ENCODE assay signal across 23 mouse cellular contexts in the genomic region with DNA sequence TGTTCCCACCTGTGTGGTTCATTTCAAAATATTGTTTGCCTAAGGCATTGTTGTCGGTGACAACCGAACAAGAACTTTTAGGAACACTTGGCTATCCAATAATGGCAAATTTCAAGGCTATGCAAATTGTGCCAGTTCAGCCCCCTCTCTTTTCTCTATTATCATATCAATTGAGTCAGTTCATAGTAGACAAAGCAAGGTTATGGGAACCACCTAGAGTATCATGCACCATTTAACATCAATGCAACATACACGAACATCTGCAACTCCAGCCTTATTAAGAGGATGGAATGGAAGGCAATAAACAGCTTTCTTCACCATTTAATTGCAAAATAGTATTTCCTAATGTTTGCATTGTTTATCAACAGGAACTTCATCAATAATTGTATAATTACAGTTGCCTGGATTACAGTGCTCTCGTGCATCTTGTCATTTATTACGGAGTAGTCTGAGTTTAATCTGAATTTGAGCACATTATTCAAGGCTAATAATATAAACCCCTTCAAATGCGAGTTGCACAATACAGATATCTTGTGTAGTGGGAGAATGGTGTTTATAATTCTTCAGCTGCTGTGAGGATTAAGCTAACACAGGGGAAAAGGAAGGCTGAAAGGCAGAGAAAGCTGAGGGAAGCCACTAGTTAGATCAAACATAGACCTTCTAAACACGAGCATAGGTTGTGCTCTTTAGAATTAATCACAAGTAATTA.
DNase-seq lines count a peak whose midpoint lies in the region; ATAC-seq and TF ChIP-seq lines count a peak whose summit lies in the region.
"Had no signal": no experiment of that assay in that cellular context is flagged by ENCODE, and none has a peak within 500 bp of the region (broad histone marks: within the 10 kb centered on the region; RNA-seq: fewer than 3 reads in every experiment).

No protein-coding gene starts in this region.

- no peak overlapping the region for H3K9ac ChIP-seq in midbrain, postnatal 0 days (replicated peaks; ENCODE audit: low read length, poor library complexity, severe bottlenecking)
- no peak overlapping the region for H3K9ac ChIP-seq in forebrain, postnatal 0 days
- H3K9ac ChIP-seq: embryonic facial prominence, embryonic 12.5 days; kidney, embryonic 15.5 days; limb, embryonic 12.5 days; liver, embryonic 13.5 days; lung, embryonic 14.5 days had no signal

- H3K4me2 ChIP-seq in midbrain, postnatal 0 days (ENCODE audit: low read depth, low read length, poor library complexity, severe bottlenecking) = no peak overlapping the region
- H3K4me2 ChIP-seq in forebrain, postnatal 0 days (ENCODE audit: low read depth) = no peak overlapping the region
- H3K4me2 ChIP-seq: embryonic facial prominence, embryonic 12.5 days; kidney, embryonic 15.5 days; limb, embryonic 12.5 days; liver, embryonic 13.5 days; lung, embryonic 14.5 days had no signal

- DNase-seq in embryo, embryonic 10.5 days (ENCODE audit: low spot score) = peak; percentile 49
- DNase-seq in embryo, embryonic 11 days = no peak
- no peak for DNase-seq in midbrain, embryonic 10.5 days (ENCODE audit: low spot score)
- DNase-seq in midbrain, postnatal 0 days (ENCODE audit: low spot score) = no peak
- no peak for DNase-seq in forebrain, embryonic 10.5 days (ENCODE audit: extremely low spot score, low spot score)
- peak; percentile 13 for DNase-seq in forebrain, postnatal 0 days
- DNase-seq in frontal cortex, postnatal 25 days (ENCODE audit: low spot score in 2 of 2) = no peak
- no peak for DNase-seq in adrenal gland, adult 18-20 months (ENCODE audit: low spot score in 2 of 2)
- DNase-seq: adrenal gland, postnatal 10 days; cerebellum, adult 11-12 months; cerebellum, postnatal 25 days; kidney, postnatal 4 days; liver, embryonic 13.5 days; lung, embryonic 14.5 days; right cerebral cortex, postnatal 25 days; thymus, postnatal 4 days had no signal

- peaks cover 18% of the 10 kb centered on the region for H3K4me1 ChIP-seq in midbrain, embryonic 10.5 days
- H3K4me1 ChIP-seq in midbrain, postnatal 0 days (ENCODE audit: insufficient read depth, low read length) = 0 out of 2 replicates have a peak, but pooled peaks cover 4% of the 10 kb centered on the region
- H3K4me1 ChIP-seq in forebrain, embryonic 10.5 days = peaks cover 39% of the 10 kb centered on the region
- no peaks in the 10 kb centered on the region for H3K4me1 ChIP-seq in forebrain, postnatal 0 days (ENCODE audit: insufficient read depth)
- H3K4me1 ChIP-seq: embryonic facial prominence, embryonic 12.5 days; kidney, embryonic 15.5 days; liver, embryonic 13.5 days had no signal

- ATAC-seq in midbrain, postnatal 0 days (ENCODE audit: low FRiP score) = no peak
- no peak; the same call in 1 of the 2 replicates for ATAC-seq in forebrain, postnatal 0 days
- ATAC-seq: CD4-positive, CD25-positive, alpha-beta regulatory T cell, adult 4 months; intestine, embryonic 16.5 days; Patski had no signal

- no peaks in the 10 kb centered on the region for H3K9me3 ChIP-seq in midbrain, embryonic 10.5 days (replicated peaks)
- H3K9me3 ChIP-seq in midbrain, postnatal 0 days (ENCODE audit: low read length) = no peaks in the 10 kb centered on the region
- no peaks in the 10 kb centered on the region for H3K9me3 ChIP-seq in forebrain, embryonic 10.5 days
- no peaks in the 10 kb centered on the region for H3K9me3 ChIP-seq in forebrain, postnatal 0 days (ENCODE audit: low read length)
- H3K9me3 ChIP-seq: embryonic facial prominence, embryonic 12.5 days; kidney, embryonic 15.5 days; limb, embryonic 12.5 days; liver, embryonic 13.5 days had no signal

- no peaks in the 10 kb centered on the region for H3K36me3 ChIP-seq in midbrain, embryonic 10.5 days
- H3K36me3 ChIP-seq in midbrain, postnatal 0 days (ENCODE audit: insufficient read depth, low read length) = no peaks in the 10 kb centered on the region
- H3K36me3 ChIP-seq in forebrain, embryonic 10.5 days (replicated peaks) = no peaks in the 10 kb centered on the region
- H3K36me3 ChIP-seq in forebrain, postnatal 0 days (ENCODE audit: insufficient read depth) = no peaks in the 10 kb centered on the region
- H3K36me3 ChIP-seq: embryonic facial prominence, embryonic 12.5 days; kidney, embryonic 15.5 days; limb, embryonic 12.5 days; liver, embryonic 13.5 days had no signal

- H3K4me3 ChIP-seq in midbrain, embryonic 10.5 days = no peak overlapping the region
- H3K4me3 ChIP-seq in midbrain, postnatal 0 days (ENCODE audit: low read depth, low read length) = no peak overlapping the region
- no peak overlapping the region for H3K4me3 ChIP-seq in forebrain, embryonic 10.5 days
- H3K4me3 ChIP-seq in forebrain, postnatal 0 days (ENCODE audit: low read depth, low read length) = no peak overlapping the region
- H3K4me3 ChIP-seq: embryonic facial prominence, embryonic 12.5 days; kidney, embryonic 15.5 days; limb, embryonic 12.5 days; liver, embryonic 13.5 days had no signal

- 65% methylated on average over 7 of the region's 7 CpGs for WGBS in midbrain, embryonic 10.5 days
- WGBS in midbrain, postnatal 0 days = 35% methylated on average over 7 of the region's 7 CpGs
- WGBS in forebrain, embryonic 10.5 days = 57% methylated on average over 7 of the region's 7 CpGs
- WGBS in forebrain, postnatal 0 days = 20% methylated on average over 7 of the region's 7 CpGs

- H3K27ac ChIP-seq in midbrain, embryonic 10.5 days (replicated peaks) = peak overlapping the region; percentile 57
- H3K27ac ChIP-seq in midbrain, postnatal 0 days (ENCODE audit: low read depth, low read length) = no peak overlapping the region
- H3K27ac ChIP-seq in forebrain, embryonic 10.5 days = peak overlapping the region; percentile 85
- 0 out of 2 replicates have a peak overlapping the region, but pooled peaks have one; percentile 35 for H3K27ac ChIP-seq in forebrain, postnatal 0 days (ENCODE audit: low read depth, low read length)
- H3K27ac ChIP-seq: embryonic facial prominence, embryonic 12.5 days; kidney, embryonic 15.5 days; limb, embryonic 12.5 days; liver, embryonic 13.5 days; macrophage had no signal

- no peaks in the 10 kb centered on the region for H3K27me3 ChIP-seq in midbrain, embryonic 10.5 days (ENCODE audit: low read depth, poor library complexity, severe bottlenecking)
- H3K27me3 ChIP-seq in midbrain, postnatal 0 days (ENCODE audit: insufficient read depth, low read length) = no peaks in the 10 kb centered on the region
- no peaks in the 10 kb centered on the region for H3K27me3 ChIP-seq in forebrain, embryonic 10.5 days (ENCODE audit: poor library complexity, severe bottlenecking)
- no peaks in the 10 kb centered on the region for H3K27me3 ChIP-seq in forebrain, postnatal 0 days (ENCODE audit: insufficient read depth, low read length)
- H3K27me3 ChIP-seq: embryonic facial prominence, embryonic 12.5 days; kidney, embryonic 15.5 days; limb, embryonic 12.5 days; liver, embryonic 13.5 days; Patski had no signal

- TF ChIP-seq CTCF in midbrain, postnatal 0 days (IDR thresholded peaks at IDR 0.05) = no peak
- no peak for TF ChIP-seq CTCF in forebrain, postnatal 0 days (IDR thresholded peaks at IDR 0.05; ENCODE audit: low read depth)

Comparison
In these comparisons a context has a peak if more than half of its experiments do, and no peak if none do; other contexts are left out.
1. DNase-seq: peak in embryo, embryonic 10.5 days (single experiment) and forebrain, postnatal 0 days (single experiment); none in embryo, embryonic 11 days (single experiment), midbrain, embryonic 10.5 days (single experiment), midbrain, postnatal 0 days (single experiment), forebrain, embryonic 10.5 days (single experiment), frontal cortex, postnatal 25 days (0 of 2) and adrenal gland, adult 18-20 months (0 of 2).